Mouse (Mus musculus) liver, embryonic 14.5 days (tissue): ENCODE data around the gene Ldlr. TPM values are rescaled to one million over a fixed set of nuclear protein-coding genes. Genes with fewer than 3 reads are reported as not detected.

Source experiments
- ATAC-seq: fragments of 200-750 bp; cut with Nextera tagmentation; 2 replicates; pipeline ENCODE4 v1.8.0; 2017; ENCODE audit warnings: moderate number of reproducible peaks, mild to moderate bottlenecking, moderate library complexity; ENCODE audit not compliant: insufficient read depth
- DNase-seq, 3 experiments: peaks; one replicate each; pipeline ENCODE4 v3.0.0-alpha.2; 2012 to 2013; ENCODE audit warnings: low read depth in 3 of 3, low spot score in 3 of 3
- H3K27ac ChIP-seq: fragments of 300-500 bp; sonication (generic); 2 replicates; pipeline ENCODE4 v1.5.1; 2014; ENCODE audit warnings: moderate library complexity, mild to moderate bottlenecking, control low read depth, inconsistent platforms
- H3K27me3 ChIP-seq: fragments of 300-500 bp; sonication (generic); 2 replicates; pipeline ENCODE4 v1.6.1; 2014; ENCODE audit warnings: mild to moderate bottlenecking, low read length, moderate library complexity; ENCODE audit not compliant: control insufficient read depth, insufficient read depth
- H3K36me3 ChIP-seq: fragments of 300-500 bp; sonication (generic); replicated peaks from 2 replicates; pipeline ENCODE4 v1.6.1; 2014; ENCODE audit warnings: low read depth; ENCODE audit not compliant: control insufficient read depth, insufficient read depth
- H3K4me1 ChIP-seq, 2 experiments: fragments of 200-500 bp in 1 of 2; fragments of 300-500 bp in 1 of 2; sonication (generic) in 1 of 2; replicated peaks; 2 replicates each; pipeline ENCODE4 v1.6.1; 2012 to 2014; ENCODE audit warnings: antibody characterized with exemption in 1 of 2, inconsistent platforms in 1 of 2, low read length in 1 of 2; ENCODE audit not compliant: control insufficient read depth in 2 of 2, insufficient read depth in 2 of 2
- H3K4me2 ChIP-seq: fragments of 300-500 bp; sonication (generic); 2 replicates; pipeline ENCODE4 v1.6.1; 2014; ENCODE audit warnings: low read depth, mild to moderate bottlenecking, control low read depth, moderate library complexity
- H3K4me3 ChIP-seq, 2 experiments: fragments of 200-500 bp in 1 of 2; fragments of 300-500 bp in 1 of 2; sonication (generic) in 1 of 2; 2 replicates each; pipeline ENCODE4 v1.5.1; 2012 to 2014; ENCODE audit warnings: low read depth in 2 of 2, low read length in 2 of 2, mild to moderate bottlenecking in 2 of 2, control low read depth in 1 of 2, inconsistent platforms in 1 of 2, moderate library complexity in 1 of 2; ENCODE audit not compliant: insufficient read depth in 1 of 2
- H3K9ac ChIP-seq: fragments of 300-500 bp; sonication (generic); replicated peaks from 2 replicates; pipeline ENCODE4 v1.6.1; 2014; ENCODE audit warnings: mild to moderate bottlenecking, control low read depth, moderate library complexity
- H3K9me3 ChIP-seq: fragments of 300-500 bp; sonication (generic); 2 replicates; pipeline ENCODE4 v1.6.1; 2016; ENCODE audit warnings: low read length, mixed read lengths; ENCODE audit not compliant: control insufficient read depth
- CTCF ChIP-seq: IDR thresholded peaks from 2 replicates; pipeline ENCODE4 v1.5.1; 2016; ENCODE audit warnings: antibody characterized with exemption, low read depth, control low read depth
- EP300 ChIP-seq: IDR thresholded peaks from 2 replicates; pipeline ENCODE4 v1.6.1; 2016; ENCODE audit warnings: antibody characterized with exemption, low read depth
- WGBS: fragments of 180-500 bp; shearing (Covaris S2); extraction: QIAGEN DNeasy Blood & Tissue Kit; methylation state at CpG from one replicate; pipeline ENCODE4 v1.1.7; 2014; ENCODE audit not compliant: insufficient replicate concordance; 5-methylcytosine and 5-hydroxymethylcytosine counted together
- polyA plus RNA-seq, 2 experiments: library from polyadenylated mRNA; depleted of rRNA in 1 of 2; stranded (reverse) in 1 of 2; unstranded in 1 of 2; fragments of >200 nt; fragmentation: Nextera tagmentation in 1 of 2; extraction: Ambion mirVana in 1 of 2; gene quantifications; 2 replicates each; pipeline versions ENCODE4 v1.2.1 to v1.2.3; 2012 to 2014

Ldlr gene
- polyA plus RNA-seq, 2 experiments, result 5.9 to 12.6 TPM

DNA sequence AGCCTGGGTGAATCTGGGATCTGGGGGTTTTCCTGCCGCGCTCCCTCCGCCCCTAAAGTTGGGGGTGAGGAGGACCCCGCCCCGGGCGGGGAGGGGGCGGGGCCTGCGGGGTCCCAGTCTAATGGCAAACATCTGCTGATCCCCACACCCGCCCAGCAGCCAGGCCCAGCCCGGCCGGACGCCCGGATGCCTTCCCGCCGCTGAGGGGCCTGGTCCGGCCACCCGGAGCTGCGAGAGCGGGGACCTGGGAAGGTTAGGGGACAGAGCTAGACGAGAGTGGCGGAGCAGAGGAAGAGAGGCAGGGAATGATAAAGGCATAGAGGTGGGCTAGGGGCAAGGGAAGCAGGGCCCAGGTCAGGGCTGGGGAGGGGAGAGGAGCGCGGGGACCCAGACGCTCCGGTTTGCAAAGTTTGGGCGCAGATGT is 74.7 kb downstream of the Ldlr start:
- Histone ChIP-seq H3K4me2 (peak overlapping the region; percentile 56), H3K4me1 (peaks cover 0 to 5% of the 10 kb centered on the region in 2 experiments; a peak in 3 of 4 replicates), H3K9me3 (no peaks in the 10 kb centered on the region), H3K36me3 (no peaks in the 10 kb centered on the region), H3K4me3 (peak overlapping the region; percentile 55 to 66), H3K9ac (peak overlapping the region; percentile 63), H3K27me3 (no peaks in the 10 kb centered on the region; the same call in 1 of the 2 replicates), H3K27ac (no peak overlapping the region)
- WGBS, result under 1% methylated on average over 25 of the region's 26 CpGs
- ATAC-seq (peak; percentile 33; the same call in 1 of the 2 replicates), DNase-seq (no peak)
- TF ChIP-seq EP300 (no peak), CTCF (no peak)

GRCm38 (mm10) chr9:21798345-21799009 is 75.2 kb downstream of the Ldlr start, which contains the start of gene Kank2:
Gene Kank2 (minus strand): TSS chr9:21798744.
- H3K4me1 ChIP-seq, result peaks cover 0 to 5% of the 10 kb centered on the region in 2 experiments; a peak in 3 of 4 replicates
- H3K9ac ChIP-seq, result peak within 1 kb of the TSS; percentile 63
- TF ChIP-seq CTCF (no peak), EP300 (no peak)
- peak; percentile 32 to 36 (median 35) for DNase-seq
- no peaks in the 10 kb centered on the region for H3K9me3 ChIP-seq
- WGBS, result under 1% methylated on average over 52 of the region's 52 CpGs
- no peaks in the 10 kb centered on the region for H3K36me3 ChIP-seq
- ATAC-seq, result peak; percentile 75
- no peak within 1 kb of the TSS for H3K27ac ChIP-seq
- H3K4me3 ChIP-seq, result peak within 1 kb of the TSS; percentile 55 to 66
- H3K4me2 ChIP-seq, result peak within 1 kb of the TSS; percentile 56
- H3K27me3 ChIP-seq, result no peaks in the 10 kb centered on the region; the same call in 1 of the 2 replicates

DNA sequence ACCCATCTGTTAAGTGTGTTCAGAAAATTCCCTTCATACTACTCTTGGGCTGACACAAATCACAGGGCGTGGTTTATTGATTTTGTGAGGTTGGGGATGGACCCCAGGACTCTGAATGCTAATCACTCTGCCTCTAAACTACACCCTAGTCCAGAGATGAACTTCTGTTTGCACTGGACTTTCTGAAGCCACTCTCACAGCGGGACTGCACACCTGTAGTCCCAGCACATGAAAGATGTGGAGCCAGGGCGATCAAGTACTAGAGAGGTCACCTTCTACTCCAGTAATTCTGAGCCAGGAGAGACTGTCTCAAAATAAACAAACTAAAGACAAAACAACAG is 75.7 kb downstream of the Ldlr start:
- peak overlapping the region; percentile 56 for H3K4me2 ChIP-seq
- no peaks in the 10 kb centered on the region for H3K36me3 ChIP-seq
- peak; percentile 27; the same call in 1 of the 2 replicates for ATAC-seq
- no peak overlapping the region for H3K27ac ChIP-seq
- H3K4me1 ChIP-seq, result peaks cover 0 to 5% of the 10 kb centered on the region in 2 experiments; a peak in 3 of 4 replicates
- WGBS, result 48% methylated on average over 3 of the region's 3 CpGs
- peak overlapping the region; percentile 55 to 66; a peak in 3 of 4 replicates for H3K4me3 ChIP-seq
- H3K9me3 ChIP-seq, result no peaks in the 10 kb centered on the region
- TF ChIP-seq EP300 (no peak), CTCF (no peak)
- H3K27me3 ChIP-seq, result no peaks in the 10 kb centered on the region; the same call in 1 of the 2 replicates
- DNase-seq, result peak in 1 of 3 experiments; percentile 14
- H3K9ac ChIP-seq, result no peak overlapping the region

Other genes with a start within 250 kb of the Ldlr start
- gene Tmed1, start 213.2 kb upstream of the Ldlr start, polyA plus RNA-seq (2012; rRNA removed), result 14.8 and 16.3 TPM in 2 replicates
- gene Tmed1, start 213.2 kb upstream of the Ldlr start, polyA plus RNA-seq (2014; fragmentation: Nextera tagmentation; extraction: Ambion mirVana), result 24.8 and 26.4 TPM in 2 replicates
- gene AB124611, start 197.3 kb upstream of the Ldlr start, polyA plus RNA-seq (2012; rRNA removed), result 5.3 and 5.7 TPM in 2 replicates
- 2.1 and 2.3 TPM in 2 replicates for gene AB124611, start 197.3 kb upstream of the Ldlr start, polyA plus RNA-seq (2014; fragmentation: Nextera tagmentation; extraction: Ambion mirVana)
- gene Carm1, start 176.6 kb upstream of the Ldlr start, polyA plus RNA-seq (2012; rRNA removed), result 25.6 and 26.4 TPM in 2 replicates
- 13.6 and 17.1 TPM in 2 replicates for gene Carm1, start 176.6 kb upstream of the Ldlr start, polyA plus RNA-seq (2014; fragmentation: Nextera tagmentation; extraction: Ambion mirVana)
- gene Timm29, start 130.8 kb upstream of the Ldlr start, polyA plus RNA-seq (2012; rRNA removed), result 14.6 and 15.3 TPM in 2 replicates
- gene Timm29, start 130.8 kb upstream of the Ldlr start, polyA plus RNA-seq (2014; fragmentation: Nextera tagmentation; extraction: Ambion mirVana), result 17.0 and 21.9 TPM in 2 replicates
- 6.1 and 6.6 TPM in 2 replicates for gene Yipf2, start 130.7 kb upstream of the Ldlr start, polyA plus RNA-seq (2012; rRNA removed)
- 7.7 and 9.0 TPM in 2 replicates for gene Yipf2, start 130.7 kb upstream of the Ldlr start, polyA plus RNA-seq (2014; fragmentation: Nextera tagmentation; extraction: Ambion mirVana)
- 17.0 and 20.6 TPM in 2 replicates for gene Smarca4, start 107.3 kb upstream of the Ldlr start, polyA plus RNA-seq (2012; rRNA removed)
- 17.7 and 22.6 TPM in 2 replicates for gene Smarca4, start 107.3 kb upstream of the Ldlr start, polyA plus RNA-seq (2014; fragmentation: Nextera tagmentation; extraction: Ambion mirVana)
- 37.4 and 52.4 TPM in 2 replicates for gene Spc24, start 36.8 kb downstream of the Ldlr start, polyA plus RNA-seq (2012; rRNA removed)
- 89.5 and 92.2 TPM in 2 replicates for gene Spc24, start 36.8 kb downstream of the Ldlr start, polyA plus RNA-seq (2014; fragmentation: Nextera tagmentation; extraction: Ambion mirVana)
- 3.9 and 4.2 TPM in 2 replicates for gene Kank2, start 75.3 kb downstream of the Ldlr start, polyA plus RNA-seq (2012; rRNA removed)
- gene Kank2, start 75.3 kb downstream of the Ldlr start, polyA plus RNA-seq (2014; fragmentation: Nextera tagmentation; extraction: Ambion mirVana), result 1.2 and 1.4 TPM in 2 replicates
- 20.4 and 26.8 TPM in 2 replicates for gene Angptl8, start 112.0 kb downstream of the Ldlr start, polyA plus RNA-seq (2012; rRNA removed)
- 19.6 and 20.3 TPM in 2 replicates for gene Angptl8, start 112.0 kb downstream of the Ldlr start, polyA plus RNA-seq (2014; fragmentation: Nextera tagmentation; extraction: Ambion mirVana)
- 6.7 and 9.0 TPM in 2 replicates for gene Dock6, start 129.2 kb downstream of the Ldlr start, polyA plus RNA-seq (2012; rRNA removed)
- gene Dock6, start 129.2 kb downstream of the Ldlr start, polyA plus RNA-seq (2014; fragmentation: Nextera tagmentation; extraction: Ambion mirVana), result 2.1 and 3.4 TPM in 2 replicates
- gene Rab3d, start 194.7 kb downstream of the Ldlr start, polyA plus RNA-seq (2012; rRNA removed), result 6.7 and 10.3 TPM in 2 replicates
- 6.4 and 6.5 TPM in 2 replicates for gene Rab3d, start 194.7 kb downstream of the Ldlr start, polyA plus RNA-seq (2014; fragmentation: Nextera tagmentation; extraction: Ambion mirVana)
- 1.2 and 1.4 TPM in 2 replicates for gene Ccdc159, start 204.0 kb downstream of the Ldlr start, polyA plus RNA-seq (2012; rRNA removed)
- 0.52 and 0.58 TPM in 2 replicates for gene Ccdc159, start 204.0 kb downstream of the Ldlr start, polyA plus RNA-seq (2014; fragmentation: Nextera tagmentation; extraction: Ambion mirVana)
- 37.5 and 61.5 TPM in 2 replicates for gene Tmem205, start 204.1 kb downstream of the Ldlr start, polyA plus RNA-seq (2012; rRNA removed)
- gene Tmem205, start 204.1 kb downstream of the Ldlr start, polyA plus RNA-seq (2014; fragmentation: Nextera tagmentation; extraction: Ambion mirVana), result 106 and 110 TPM in 2 replicates
- gene Plppr2, start 213.6 kb downstream of the Ldlr start, polyA plus RNA-seq (2012; rRNA removed), result 2.6 and 3.9 TPM in 2 replicates
- 0.99 and 1.3 TPM in 2 replicates for gene Plppr2, start 213.6 kb downstream of the Ldlr start, polyA plus RNA-seq (2014; fragmentation: Nextera tagmentation; extraction: Ambion mirVana)
- 1.4 TPM in 2 replicates for gene Swsap1, start 232.3 kb downstream of the Ldlr start, polyA plus RNA-seq (2012; rRNA removed)
- gene Swsap1, start 232.3 kb downstream of the Ldlr start, polyA plus RNA-seq (2014; fragmentation: Nextera tagmentation; extraction: Ambion mirVana), result 3.5 and 3.6 TPM in 2 replicates
- 146 and 180 TPM in 2 replicates for gene Epor, start 240.0 kb downstream of the Ldlr start, polyA plus RNA-seq (2012; rRNA removed)
- 82.6 and 96.5 TPM in 2 replicates for gene Epor, start 240.0 kb downstream of the Ldlr start, polyA plus RNA-seq (2014; fragmentation: Nextera tagmentation; extraction: Ambion mirVana)